Mouse (Mus musculus): ENCODE measurements around the gene Nup205. TPM values are rescaled to one million over a fixed set of nuclear protein-coding genes. Genes with fewer than 3 reads are reported as not detected.
A peak's percentile ranks its signal among the peaks of the same experiment; 100 is the strongest.

Gene Nup205
- polyA plus RNA-seq, 1 experiment = 67.7 TPM

DNA sequence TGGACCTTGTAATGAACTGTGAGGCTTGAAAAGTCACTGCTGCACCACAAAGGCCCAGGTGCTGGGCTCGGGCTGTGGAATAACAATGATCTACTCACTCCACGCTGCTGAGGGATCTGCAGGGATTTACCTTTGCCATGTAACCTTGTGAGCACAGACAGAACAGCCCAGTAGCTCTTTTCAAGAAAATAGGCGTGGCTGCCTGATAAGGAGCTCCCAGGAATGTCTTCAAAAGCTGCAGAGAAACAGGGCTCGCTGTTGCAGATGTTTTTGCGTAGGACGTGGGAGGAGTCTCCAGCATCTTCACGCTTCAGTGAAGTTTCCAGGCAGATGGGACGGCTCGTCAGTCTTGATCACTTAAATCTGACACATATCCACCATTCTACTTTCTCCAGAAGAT lies 66.8 kb downstream of the Nup205 start:
- Histone ChIP-seq H3K27ac (ENCODE audit: insufficient read depth, low read length) (no peak overlapping the region), H3K4me3 (ENCODE audit: insufficient read depth, low read length) (no peak overlapping the region), H3K4me1 (ENCODE audit: control insufficient read depth, insufficient read depth, low read length) (no peaks in the 10 kb centered on the region)
- TF ChIP-seq CTCF (IDR thresholded peaks at IDR 0.05; ENCODE audit: borderline replicate concordance, insufficient read depth, low read length) (no peak), POLR2A (IDR thresholded peaks at IDR 0.05; ENCODE audit: low read depth, low read length) (no peak)

DNA sequence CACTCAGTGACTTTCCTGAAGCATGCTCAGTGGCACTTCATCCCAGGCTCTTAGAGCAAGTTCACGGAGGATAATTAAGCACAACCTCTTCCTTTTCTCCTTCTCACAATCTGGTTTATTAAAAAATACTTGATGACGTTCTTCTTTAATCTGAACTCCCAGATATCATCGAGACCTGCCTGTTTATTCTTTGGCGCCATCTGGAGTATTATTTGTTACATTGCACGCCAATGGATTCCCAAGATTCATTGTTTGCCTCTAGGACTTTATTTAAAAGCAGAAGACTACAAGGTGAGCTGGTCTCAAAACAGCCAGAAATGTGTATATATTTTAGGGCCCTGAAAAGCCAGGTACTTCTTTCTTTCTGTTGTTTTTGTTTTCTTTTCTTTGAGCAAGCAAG lies 67.9 kb downstream of the Nup205 start:
- H3K4me1 ChIP-seq (ENCODE audit: control insufficient read depth, insufficient read depth, low read length) = no peaks in the 10 kb centered on the region
- no peak overlapping the region for H3K4me3 ChIP-seq (ENCODE audit: insufficient read depth, low read length)
- TF ChIP-seq CTCF (IDR thresholded peaks at IDR 0.05; ENCODE audit: borderline replicate concordance, insufficient read depth, low read length) = no peak
- no peak for TF ChIP-seq POLR2A (IDR thresholded peaks at IDR 0.05; ENCODE audit: low read depth, low read length)
- no peak overlapping the region for H3K27ac ChIP-seq (ENCODE audit: insufficient read depth, low read length)

DNA sequence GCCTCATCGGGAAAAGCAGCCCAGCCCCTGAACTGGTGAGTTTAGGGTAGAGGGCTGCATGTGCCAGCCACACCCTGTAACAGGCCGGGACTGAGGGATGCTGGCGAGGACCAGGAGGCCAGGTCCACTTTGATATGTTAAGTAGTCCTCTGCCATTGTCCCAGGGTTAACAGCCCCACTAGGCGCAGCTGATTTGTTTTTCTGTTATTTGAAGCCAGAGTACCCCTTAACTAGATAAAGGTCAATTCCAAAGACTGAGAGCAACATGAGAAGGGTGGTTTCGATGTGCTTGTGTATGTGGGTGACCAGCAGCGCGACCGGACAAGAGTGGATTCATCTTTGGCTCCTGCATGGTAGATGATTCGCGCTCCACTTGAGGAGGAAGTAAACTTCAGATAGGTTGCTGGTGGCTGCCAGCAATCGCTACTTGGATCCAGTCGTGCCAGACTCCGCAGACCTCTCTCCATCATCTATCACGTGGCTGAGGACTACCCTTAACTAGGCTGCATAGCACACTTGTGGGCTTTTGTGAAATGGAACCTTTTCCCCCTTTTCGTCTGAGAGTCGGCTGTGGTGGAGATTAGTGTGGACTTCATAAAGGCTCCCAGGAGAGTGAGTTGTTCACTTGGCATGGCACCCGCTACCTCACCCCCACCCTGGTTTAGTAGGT lies 74.7 kb downstream of the Nup205 start:
- H3K4me1 ChIP-seq (ENCODE audit: control insufficient read depth, insufficient read depth, low read length) = peaks cover 12% of the 10 kb centered on the region
- no peak overlapping the region for H3K27ac ChIP-seq (ENCODE audit: insufficient read depth, low read length)
- TF ChIP-seq POLR2A (IDR thresholded peaks at IDR 0.05; ENCODE audit: low read depth, low read length) = no peak
- no peak for TF ChIP-seq CTCF (IDR thresholded peaks at IDR 0.05; ENCODE audit: borderline replicate concordance, insufficient read depth, low read length)
- H3K4me3 ChIP-seq (ENCODE audit: insufficient read depth, low read length) = no peak overlapping the region

GRCm38 (mm10) chr6:35252477-35253346 lies 75.5 kb downstream of the Nup205 start:
- Histone ChIP-seq H3K4me1 (ENCODE audit: control insufficient read depth, insufficient read depth, low read length) (peaks cover 12% of the 10 kb centered on the region), H3K4me3 (ENCODE audit: insufficient read depth, low read length) (peak overlapping the region; percentile 83), H3K27ac (ENCODE audit: insufficient read depth, low read length) (peak overlapping the region; percentile 91)
- TF ChIP-seq POLR2A (IDR thresholded peaks at IDR 0.05; ENCODE audit: low read depth, low read length) = peak; percentile 96
- TF ChIP-seq CTCF (IDR thresholded peaks at IDR 0.05; ENCODE audit: borderline replicate concordance, insufficient read depth, low read length) = peak; percentile 64

GRCm38 (mm10) chr6:35253474-35253873 lies 76.3 kb downstream of the Nup205 start:
- H3K4me1 ChIP-seq (ENCODE audit: control insufficient read depth, insufficient read depth, low read length) = peaks cover 12% of the 10 kb centered on the region
- peak overlapping the region; percentile 83 for H3K4me3 ChIP-seq (ENCODE audit: insufficient read depth, low read length)
- peak overlapping the region; percentile 91 for H3K27ac ChIP-seq (ENCODE audit: insufficient read depth, low read length)
- peak; percentile 27; the same call in 1 of the 2 replicates for TF ChIP-seq POLR2A (IDR thresholded peaks at IDR 0.05; ENCODE audit: low read depth, low read length)
- TF ChIP-seq CTCF (IDR thresholded peaks at IDR 0.05; ENCODE audit: borderline replicate concordance, insufficient read depth, low read length) = no peak

DNA sequence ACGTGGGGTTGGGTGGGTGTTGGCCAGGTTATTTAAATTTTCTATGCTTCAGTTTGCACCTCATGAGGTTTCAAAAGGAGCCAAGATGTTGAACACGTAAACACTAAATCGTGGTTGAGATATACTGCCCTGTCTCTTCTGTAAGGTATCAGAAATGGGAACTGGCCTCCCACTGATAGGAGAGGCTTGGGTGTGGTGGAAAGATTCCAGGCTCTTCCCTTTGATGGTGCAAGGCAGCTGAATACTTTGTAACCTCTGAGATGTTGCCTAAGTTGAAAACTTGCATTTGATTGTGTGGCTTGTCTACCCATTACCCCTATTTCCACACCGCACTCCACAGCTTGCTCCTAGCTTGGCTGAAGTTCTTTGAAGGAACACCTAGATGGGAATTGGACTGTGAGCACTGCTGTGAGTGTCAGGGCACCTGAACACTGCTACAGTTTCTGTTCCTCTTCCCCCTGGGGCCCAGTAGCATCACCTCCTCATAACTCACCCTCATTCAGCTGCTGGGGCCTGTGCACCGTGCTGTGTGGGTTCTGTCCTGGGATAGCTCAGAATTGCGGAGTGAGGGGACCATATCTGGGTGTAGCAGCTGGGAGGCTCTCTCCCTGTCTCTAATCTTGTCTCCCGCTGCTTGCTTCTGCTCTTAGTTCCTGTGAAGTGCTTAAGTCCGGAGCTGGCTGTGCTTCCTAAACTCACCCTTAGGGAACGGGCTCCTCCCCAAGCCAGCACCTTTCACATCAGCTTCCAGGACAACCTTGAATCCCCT lies 77.1 kb downstream of the Nup205 start:
- no peak for TF ChIP-seq POLR2A (IDR thresholded peaks at IDR 0.05; ENCODE audit: low read depth, low read length)
- no peak for TF ChIP-seq CTCF (IDR thresholded peaks at IDR 0.05; ENCODE audit: borderline replicate concordance, insufficient read depth, low read length)
- Histone ChIP-seq H3K4me3 (ENCODE audit: insufficient read depth, low read length) (peak overlapping the region; percentile 83), H3K27ac (ENCODE audit: insufficient read depth, low read length) (no peak overlapping the region), H3K4me1 (ENCODE audit: control insufficient read depth, insufficient read depth, low read length) (peaks cover 12% of the 10 kb centered on the region)

- H3K27ac ChIP-seq (ENCODE audit: insufficient read depth, low read length) = no peak overlapping the region
- no peak for TF ChIP-seq POLR2A (IDR thresholded peaks at IDR 0.05; ENCODE audit: low read depth, low read length)
- no peak for TF ChIP-seq CTCF (IDR thresholded peaks at IDR 0.05; ENCODE audit: borderline replicate concordance, insufficient read depth, low read length)
- H3K4me1 ChIP-seq (ENCODE audit: control insufficient read depth, insufficient read depth, low read length) = peaks cover 12% of the 10 kb centered on the region
- peak overlapping the region; percentile 83; the same call in 1 of the 2 replicates for H3K4me3 ChIP-seq (ENCODE audit: insufficient read depth, low read length)
Observed at GRCm38 (mm10) chr6:35255017-35255416, 77.8 kb downstream of the Nup205 start.

DNA sequence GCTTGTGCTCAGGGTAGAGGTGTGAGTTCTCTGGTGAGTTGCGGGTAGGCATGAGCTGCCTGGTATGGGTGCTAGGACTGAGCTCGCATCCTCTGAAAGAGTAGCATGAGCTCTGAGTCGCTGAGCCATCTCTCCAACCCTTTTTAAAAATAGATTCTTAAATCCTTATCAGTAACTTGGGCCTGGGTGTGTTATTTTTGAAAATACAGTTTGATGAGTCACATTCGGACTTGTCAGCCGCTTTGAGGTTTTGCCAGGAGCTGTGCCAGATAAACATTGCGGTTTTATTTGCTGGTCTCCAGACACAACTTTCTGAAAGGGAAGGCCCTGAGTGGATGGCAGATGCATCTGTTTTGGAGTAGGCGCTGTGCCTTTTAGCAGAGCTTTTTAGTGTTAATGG lies 79.5 kb downstream of the Nup205 start:
- no peak overlapping the region for H3K27ac ChIP-seq (ENCODE audit: insufficient read depth, low read length)
- TF ChIP-seq CTCF (IDR thresholded peaks at IDR 0.05; ENCODE audit: borderline replicate concordance, insufficient read depth, low read length) (no peak), POLR2A (IDR thresholded peaks at IDR 0.05; ENCODE audit: low read depth, low read length) (no peak)
- no peak overlapping the region for H3K4me3 ChIP-seq (ENCODE audit: insufficient read depth, low read length)
- peaks cover 12% of the 10 kb centered on the region for H3K4me1 ChIP-seq (ENCODE audit: control insufficient read depth, insufficient read depth, low read length)

- H3K4me3 ChIP-seq (ENCODE audit: insufficient read depth, low read length) = no peak overlapping the region
- no peak for TF ChIP-seq CTCF (IDR thresholded peaks at IDR 0.05; ENCODE audit: borderline replicate concordance, insufficient read depth, low read length)
- no peak for TF ChIP-seq POLR2A (IDR thresholded peaks at IDR 0.05; ENCODE audit: low read depth, low read length)
- peaks cover 12% of the 10 kb centered on the region for H3K4me1 ChIP-seq (ENCODE audit: control insufficient read depth, insufficient read depth, low read length)
- H3K27ac ChIP-seq (ENCODE audit: insufficient read depth, low read length) = no peak overlapping the region
Observed at GRCm38 (mm10) chr6:35257626-35258190, 80.5 kb downstream of the Nup205 start.
